Mouse (Mus musculus): ENCODE data around the gene Arhgap35.

DNA sequence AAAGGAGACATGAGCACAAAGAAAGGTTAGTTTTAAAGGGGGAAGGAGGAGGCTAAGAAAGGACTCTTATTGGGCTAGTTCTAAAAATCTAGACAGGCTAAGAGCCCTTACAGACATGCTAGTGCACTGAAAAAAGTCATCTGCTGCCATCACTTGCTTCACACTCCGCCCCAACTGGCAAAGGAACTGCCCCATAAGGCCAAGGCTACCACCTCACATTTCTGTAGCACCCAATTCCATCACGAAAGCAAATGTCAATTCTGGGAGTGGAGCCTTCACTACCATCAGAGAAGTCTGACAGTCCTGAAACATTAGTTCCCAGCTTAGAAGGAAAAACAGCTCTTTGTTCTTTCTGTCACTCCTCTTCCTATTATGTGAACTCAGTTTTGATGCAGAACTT is 4.4 kb downstream of the Arhgap35 start:
- TF ChIP-seq CTCF (IDR thresholded peaks at IDR 0.05; ENCODE audit: low read depth): no peak
- TF ChIP-seq EP300 (IDR thresholded peaks at IDR 0.05; ENCODE audit: low read depth): no peak

All from heart, postnatal 0 days (tissue).